ENCODE assay signal across 8 mouse cellular contexts in genomic region chr15:98108297-98109152, GRCm38 (mm10). TPM values are rescaled to one million over a fixed set of nuclear protein-coding genes. Genes with fewer than 3 reads are reported as not detected.
A peak's percentile ranks its signal among the peaks of the same experiment; 100 is the strongest.
DNase-seq lines count a peak whose midpoint lies in the region; ATAC-seq and TF ChIP-seq lines count a peak whose summit lies in the region.

No protein-coding gene starts in this region.

- peak overlapping the region; percentile 85 for H3K9ac ChIP-seq in embryonic facial prominence, embryonic 14.5 days (ENCODE audit: low read depth, low read length)
- H3K9ac ChIP-seq in heart, adult 2 months (ENCODE audit: low read depth, low read length) = peak overlapping the region; percentile 95
- H3K9ac ChIP-seq in limb, embryonic 11.5 days (ENCODE audit: low read length) = peak overlapping the region; percentile 83
- H3K9ac ChIP-seq in midbrain, embryonic 13.5 days (replicated peaks) = peak overlapping the region; percentile 86

- H3K4me2 ChIP-seq in embryonic facial prominence, embryonic 14.5 days (ENCODE audit: low read depth, low read length) = peak overlapping the region; percentile 84
- H3K4me2 ChIP-seq in limb, embryonic 11.5 days (ENCODE audit: low read depth, severe bottlenecking) = peak overlapping the region; percentile 84
- peak overlapping the region; percentile 85 for H3K4me2 ChIP-seq in midbrain, embryonic 13.5 days (replicated peaks)

- peak; percentile 46; the same call in 1 of the 2 replicates for TF ChIP-seq POLR2A in bone marrow, adult 2 months (IDR thresholded peaks at IDR 0.05; ENCODE audit: borderline replicate concordance, control insufficient read depth, low read depth, low read length)
- TF ChIP-seq POLR2A in heart, adult 2 months (IDR thresholded peaks at IDR 0.05; ENCODE audit: insufficient read depth, low read depth, low read length) = peak; percentile 94
- no peak for TF ChIP-seq POLR2A in kidney, adult 2 months (IDR thresholded peaks at IDR 0.05; ENCODE audit: low read depth, low read length)

- H3K4me1 ChIP-seq in bone marrow, adult 2 months (ENCODE audit: control insufficient read depth, insufficient read depth, low read length) = peaks cover 2% of the 10 kb centered on the region; the same call in 1 of the 2 replicates
- H3K4me1 ChIP-seq in embryonic facial prominence, embryonic 14.5 days (ENCODE audit: control insufficient read depth, insufficient read depth, low read length) = peaks cover 16% of the 10 kb centered on the region
- H3K4me1 ChIP-seq in heart, adult 2 months (ENCODE audit: control insufficient read depth, insufficient read depth, low read length) = peaks cover 2% of the 10 kb centered on the region; the same call in 1 of the 2 replicates
- H3K4me1 ChIP-seq in kidney, adult 2 months (ENCODE audit: control insufficient read depth, insufficient read depth, low read length) = no peaks in the 10 kb centered on the region; the same call in 1 of the 2 replicates
- no peaks in the 10 kb centered on the region for H3K4me1 ChIP-seq in limb, embryonic 11.5 days (ENCODE audit: control insufficient read depth, insufficient read depth, low read length)
- peaks cover 36% of the 10 kb centered on the region for H3K4me1 ChIP-seq in midbrain, embryonic 13.5 days (replicated peaks)

- 0 out of 2 replicates have a peak, but pooled peaks have one; percentile 1 for TF ChIP-seq CTCF in bone marrow, adult 2 months (IDR thresholded peaks at IDR 0.05; ENCODE audit: control insufficient read depth, insufficient read depth, low read length)
- TF ChIP-seq CTCF in heart, adult 2 months (IDR thresholded peaks at IDR 0.05) = peak; percentile 25
- TF ChIP-seq CTCF in kidney, adult 2 months (conservative IDR thresholded peaks at IDR 0.05; ENCODE audit: insufficient read depth, insufficient read length, low read depth, low read length) = no peak

- H3K36me3 ChIP-seq in embryonic facial prominence, embryonic 14.5 days (ENCODE audit: control insufficient read depth, insufficient read depth, low read length) = 0 out of 2 replicates have a peak, but pooled peaks cover 4% of the 10 kb centered on the region
- H3K36me3 ChIP-seq in heart, adult 2 months (ENCODE audit: control insufficient read depth, insufficient read depth, low read length) = peaks cover 2% of the 10 kb centered on the region; the same call in 1 of the 2 replicates
- no peaks in the 10 kb centered on the region; the same call in 1 of the 2 replicates for H3K36me3 ChIP-seq in kidney, adult 2 months (ENCODE audit: control insufficient read depth, insufficient read depth, low read length)
- H3K36me3 ChIP-seq in limb, embryonic 11.5 days (ENCODE audit: control insufficient read depth, insufficient read depth, low read length) = no peaks in the 10 kb centered on the region
- peaks cover 13% of the 10 kb centered on the region; the same call in 1 of the 2 replicates for H3K36me3 ChIP-seq in midbrain, embryonic 13.5 days

- peak; percentile 97 for ATAC-seq in embryonic facial prominence, embryonic 14.5 days (ENCODE audit: low read depth)
- peak; percentile 91 for ATAC-seq in limb, embryonic 11.5 days (ENCODE audit: insufficient number of reproducible peaks, low FRiP score, low TSS enrichment, low read depth)
- ATAC-seq in midbrain, embryonic 13.5 days = peak; percentile 95

- 0 out of 2 replicates have a peak, but pooled peaks have one; percentile 40 for TF ChIP-seq EP300 in heart, adult 2 months (IDR thresholded peaks at IDR 0.05; ENCODE audit: insufficient read depth, low read depth, low read length)

- WGBS in bone marrow, adult 2 months = 2% methylated on average over 37 of the region's 37 CpGs
- WGBS in embryonic facial prominence, embryonic 14.5 days = 2% methylated on average over 35 of the region's 37 CpGs
- 2% methylated on average over 37 of the region's 37 CpGs for WGBS in heart, adult 2 months
- WGBS in kidney, adult 2 months = 2% methylated on average over 37 of the region's 37 CpGs
- 5% methylated on average over 37 of the region's 37 CpGs for WGBS in limb, embryonic 11.5 days
- WGBS in midbrain, embryonic 13.5 days = 3% methylated on average over 36 of the region's 37 CpGs

- H3K79me2 ChIP-seq in heart, adult 2 months (replicated peaks; ENCODE audit: control insufficient read depth, insufficient read depth, low read length) = no peaks in the 10 kb centered on the region

- no peaks in the 10 kb centered on the region for H3K27me3 ChIP-seq in embryonic facial prominence, embryonic 14.5 days (replicated peaks; ENCODE audit: control insufficient read depth, insufficient read depth, low read length)
- no peaks in the 10 kb centered on the region for H3K27me3 ChIP-seq in heart, adult 2 months (ENCODE audit: control insufficient read depth, insufficient read depth, low read length)
- no peaks in the 10 kb centered on the region for H3K27me3 ChIP-seq in kidney, adult 2 months (replicated peaks; ENCODE audit: control insufficient read depth, insufficient read depth, low read length)
- no peaks in the 10 kb centered on the region for H3K27me3 ChIP-seq in limb, embryonic 11.5 days (ENCODE audit: control insufficient read depth, insufficient read depth, low read length)
- H3K27me3 ChIP-seq in midbrain, embryonic 13.5 days = peaks cover 4% of the 10 kb centered on the region; the same call in 1 of the 2 replicates

- H3K9me3 ChIP-seq in embryonic facial prominence, embryonic 14.5 days (ENCODE audit: control insufficient read depth, low read length) = no peaks in the 10 kb centered on the region
- H3K9me3 ChIP-seq in limb, embryonic 11.5 days (ENCODE audit: control insufficient read depth, low read length) = no peaks in the 10 kb centered on the region
- H3K9me3 ChIP-seq in midbrain, embryonic 13.5 days = no peaks in the 10 kb centered on the region

- peak overlapping the region; percentile 84 for H3K4me3 ChIP-seq in bone marrow, adult 2 months (replicated peaks; ENCODE audit: control insufficient read depth, low read depth, low read length)
- peak overlapping the region; percentile 74 for H3K4me3 ChIP-seq in embryonic facial prominence, embryonic 14.5 days (ENCODE audit: low read depth, low read length)
- H3K4me3 ChIP-seq in heart, adult 2 months = peak overlapping the region; percentile 61
- peak overlapping the region; percentile 88 for H3K4me3 ChIP-seq in kidney, adult 2 months (ENCODE audit: insufficient read depth, low read depth, low read length)
- peak overlapping the region; percentile 74 for H3K4me3 ChIP-seq in limb, embryonic 11.5 days (ENCODE audit: low read depth, low read length)
- peak overlapping the region; percentile 72 for H3K4me3 ChIP-seq in midbrain, embryonic 13.5 days (replicated peaks)

- peak; percentile 87 for DNase-seq in A20 (ENCODE audit: low read depth, low spot score)
- DNase-seq in embryonic facial prominence, embryonic 14.5 days (ENCODE audit: low spot score) = peak; percentile 96
- DNase-seq in heart, adult 2 months = peak; percentile 87 to 90
- peak; percentile 94 for DNase-seq in kidney, adult 2 months
- peak; percentile 86 for DNase-seq in limb, embryonic 11.5 days (ENCODE audit: low spot score)
- peak; percentile 44 to 59 for DNase-seq in spleen, adult 18-20 months

- H3K27ac ChIP-seq in bone marrow, adult 2 months (ENCODE audit: control insufficient read depth, insufficient read depth, low read depth, low read length, poor library complexity) = no peak overlapping the region
- H3K27ac ChIP-seq in embryonic facial prominence, embryonic 14.5 days (replicated peaks; ENCODE audit: low read depth, low read length) = peak overlapping the region; percentile 72
- peak overlapping the region; percentile 95 for H3K27ac ChIP-seq in heart, adult 2 months
- H3K27ac ChIP-seq in kidney, adult 2 months (ENCODE audit: insufficient read depth, low read depth, low read length) = peak overlapping the region; percentile 72
- H3K27ac ChIP-seq in limb, embryonic 11.5 days (replicated peaks; ENCODE audit: low read depth, low read length) = peak overlapping the region; percentile 72; the same call in 1 of the 2 replicates
- peak overlapping the region; percentile 87 for H3K27ac ChIP-seq in midbrain, embryonic 13.5 days

- intact Hi-C loops in heart, adult 2 months (cut with DNase I) = loop anchor here (2.0 to 5.0 kb wide), 2 partner anchors 16 to 44 kb away; partner anchors contain the start of genes Pfkm and Senp1

RNA-seq across cellular contexts. Expression of gene Senp1, which starts 15.0 kb away (rescaled TPM):
- 23.1 and 27.6 TPM in 2 replicates for polyA plus RNA-seq in bone marrow, adult 2 months (2011; ENCODE audit: insufficient read depth, insufficient read length, low replicate concordance, missing spikeins)
- 27.2 and 29.4 TPM in 2 replicates for polyA plus RNA-seq in embryonic facial prominence, embryonic 14.5 days (2014; fragmentation: Nextera tagmentation; extraction: Ambion mirVana)
- 1 to 10 TPM; 9.8 to 10.0 TPM for total RNA-seq in heart, adult 2 months (2021)
- 5.3 and 10.1 TPM in 2 replicates for polyA plus RNA-seq in heart, adult 2 months (2012; rRNA removed)
- polyA plus RNA-seq in kidney, adult 2 months (2012; rRNA removed) = 7.9 and 8.1 TPM in 2 replicates
- 50.9 and 57.5 TPM in 2 replicates for polyA plus RNA-seq in limb, embryonic 11.5 days (2014; fragmentation: Nextera tagmentation; extraction: Ambion mirVana)
- polyA plus RNA-seq in midbrain, embryonic 13.5 days (2015; fragmentation: Nextera tagmentation; extraction: Ambion mirVana) = 27.6 and 31.1 TPM in 2 replicates

RNA-seq across cellular contexts. Expression of gene Pfkm, which starts 16.1 kb away (rescaled TPM):
- polyA plus RNA-seq in bone marrow, adult 2 months (2011; ENCODE audit: insufficient read depth, insufficient read length, low replicate concordance, missing spikeins) = 22.9 and 23.0 TPM in 2 replicates
- polyA plus RNA-seq in embryonic facial prominence, embryonic 14.5 days (2014; fragmentation: Nextera tagmentation; extraction: Ambion mirVana) = 62.2 and 69.6 TPM in 2 replicates
- 100 to 1,000 TPM; 800 to 921 TPM for total RNA-seq in heart, adult 2 months (2021)
- 521 and 828 TPM in 2 replicates for polyA plus RNA-seq in heart, adult 2 months (2012; rRNA removed)
- polyA plus RNA-seq in kidney, adult 2 months (2012; rRNA removed) = 44.8 and 56.2 TPM in 2 replicates
- 39.7 and 41.8 TPM in 2 replicates for polyA plus RNA-seq in limb, embryonic 11.5 days (2014; fragmentation: Nextera tagmentation; extraction: Ambion mirVana)
- polyA plus RNA-seq in midbrain, embryonic 13.5 days (2015; fragmentation: Nextera tagmentation; extraction: Ambion mirVana) = 70.8 and 73.8 TPM in 2 replicates

RNA-seq across cellular contexts. Expression of gene Asb8, which starts 56.9 kb away (rescaled TPM):
- 9.1 and 12.2 TPM in 2 replicates for polyA plus RNA-seq in bone marrow, adult 2 months (2011; ENCODE audit: insufficient read depth, insufficient read length, low replicate concordance, missing spikeins)
- 58.4 and 62.5 TPM in 2 replicates for polyA plus RNA-seq in embryonic facial prominence, embryonic 14.5 days (2014; fragmentation: Nextera tagmentation; extraction: Ambion mirVana)
- 100 to 1,000 TPM; 105 to 118 TPM for total RNA-seq in heart, adult 2 months (2021)
- polyA plus RNA-seq in heart, adult 2 months (2012; rRNA removed) = 104 and 172 TPM in 2 replicates
- polyA plus RNA-seq in kidney, adult 2 months (2012; rRNA removed) = 46.8 and 52.5 TPM in 2 replicates
- 47.1 and 47.2 TPM in 2 replicates for polyA plus RNA-seq in limb, embryonic 11.5 days (2014; fragmentation: Nextera tagmentation; extraction: Ambion mirVana)
- polyA plus RNA-seq in midbrain, embryonic 13.5 days (2015; fragmentation: Nextera tagmentation; extraction: Ambion mirVana) = 54.4 and 54.9 TPM in 2 replicates

RNA-seq across cellular contexts. Expression of gene Ccdc184, which starts 58.4 kb away (rescaled TPM):
- 0.43 and 1.2 TPM in 2 replicates for polyA plus RNA-seq in bone marrow, adult 2 months (2011; ENCODE audit: insufficient read depth, insufficient read length, low replicate concordance, missing spikeins)
- 2.0 and 2.5 TPM in 2 replicates for polyA plus RNA-seq in embryonic facial prominence, embryonic 14.5 days (2014; fragmentation: Nextera tagmentation; extraction: Ambion mirVana)
- under 1 TPM; 0.52 to 0.63 TPM for total RNA-seq in heart, adult 2 months (2021)
- polyA plus RNA-seq in heart, adult 2 months (2012; rRNA removed) = 0.61 and 0.94 TPM in 2 replicates
- 0.19 and 0.45 TPM in 2 replicates for polyA plus RNA-seq in kidney, adult 2 months (2012; rRNA removed)
- 0.40 and 0.70 TPM in 2 replicates for polyA plus RNA-seq in limb, embryonic 11.5 days (2014; fragmentation: Nextera tagmentation; extraction: Ambion mirVana)
- polyA plus RNA-seq in midbrain, embryonic 13.5 days (2015; fragmentation: Nextera tagmentation; extraction: Ambion mirVana) = 55.4 and 60.4 TPM in 2 replicates
